Mouse (Mus musculus) brain, embryonic 14.5 days (tissue): ENCODE measurements around the gene Gm3371. TPM values are rescaled to one million over a fixed set of nuclear protein-coding genes. Genes with fewer than 3 reads are reported as not detected.
"Not testable (repeated sequence)": the region's sequence is repeated elsewhere in the genome, so short reads cannot be mapped to it uniquely, and the experiment has no call there.

ENCODE experiments used
- DNase-seq: peaks from one replicate; pipeline ENCODE4 v3.0.0-alpha.2; 2011; ENCODE audit warnings: low read depth
- polyA plus RNA-seq: library from polyadenylated mRNA; depleted of rRNA; stranded (reverse); fragments of >200 nt; gene quantifications from 2 replicates; pipeline ENCODE4 v1.2.3, GENCODE M21; 2012; rRNA removed

Gm3371 gene
- polyA plus RNA-seq: not detected in 2 replicates

DNA sequence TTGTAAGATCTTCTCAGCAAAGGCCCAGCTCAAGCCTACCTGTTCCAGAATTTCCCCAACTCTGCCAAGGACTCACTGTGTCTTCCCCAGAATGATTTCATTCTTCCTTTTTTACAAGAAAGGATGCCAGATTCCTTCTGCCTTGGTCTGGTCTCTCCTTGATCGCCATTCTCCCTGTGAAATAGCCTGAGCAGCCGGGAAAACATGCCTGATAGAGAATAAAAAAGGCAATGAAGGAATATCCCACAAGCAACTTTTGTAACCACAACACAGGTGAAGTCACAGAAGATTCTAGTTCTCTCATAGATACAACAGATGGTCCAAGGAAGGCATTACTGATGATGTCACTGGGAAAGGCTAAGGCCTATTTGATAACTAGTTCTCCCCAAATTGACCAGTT lies at the start of gene Gm3371:
TSS of gene Gm3371 (minus strand) at position 101 of the 400 bp plus-strand sequence.
- DNase-seq: not testable (repeated sequence)

DNA sequence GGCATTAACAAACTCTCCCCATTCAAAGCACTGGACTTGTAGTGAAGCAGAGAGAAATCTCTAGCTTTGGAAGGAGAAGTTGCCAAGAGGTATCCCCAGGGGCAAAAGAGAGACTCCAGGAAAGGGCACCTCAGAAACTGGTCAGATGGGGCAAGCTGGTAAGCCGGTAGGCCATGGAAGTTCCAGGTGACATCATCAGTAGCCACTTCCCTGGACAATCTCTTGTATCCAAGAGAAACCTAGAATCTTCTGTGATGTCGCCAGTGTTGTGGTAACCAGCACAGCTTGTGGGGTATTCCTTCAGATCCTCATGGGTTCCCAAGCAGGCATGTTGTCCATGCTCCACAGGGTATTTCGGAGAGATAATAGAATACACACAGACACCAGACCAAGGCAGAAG lies 22.8 kb upstream of the Gm3371 start, which contains the start of gene Gm8232:
TSS of gene Gm8232 (plus strand) at position 301 of the 400 bp plus-strand sequence.
- DNase-seq: not testable (repeated sequence)

DNA sequence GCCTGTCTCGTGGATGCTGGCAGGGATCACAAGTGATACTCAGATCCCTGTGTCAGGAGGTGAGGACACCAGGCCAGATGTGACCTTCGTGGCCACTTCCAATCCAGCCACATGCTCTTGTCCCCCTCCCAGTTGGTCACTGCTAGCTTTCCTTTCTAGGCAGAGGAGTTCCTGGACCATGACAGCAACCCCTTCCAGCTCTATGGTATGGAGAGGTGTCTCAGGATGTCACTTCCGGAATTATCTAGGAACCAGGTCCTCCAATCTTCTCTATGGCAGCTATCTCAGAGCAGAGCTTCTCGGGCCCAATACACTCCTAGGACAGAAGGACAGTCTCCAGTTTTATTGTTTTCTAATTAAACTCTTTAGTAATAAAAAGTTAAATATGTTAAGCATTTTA lies 26.3 kb downstream of the Gm3371 start:
- DNase-seq: not testable (repeated sequence)

GRCm38 (mm10) chr14:44365057-44365456 lies 45.4 kb downstream of the Gm3371 start, which contains the start of gene Gm8229:
Gene Gm8229 (plus strand): TSS chr14:44365357.
- not testable (repeated sequence) for DNase-seq

DNA sequence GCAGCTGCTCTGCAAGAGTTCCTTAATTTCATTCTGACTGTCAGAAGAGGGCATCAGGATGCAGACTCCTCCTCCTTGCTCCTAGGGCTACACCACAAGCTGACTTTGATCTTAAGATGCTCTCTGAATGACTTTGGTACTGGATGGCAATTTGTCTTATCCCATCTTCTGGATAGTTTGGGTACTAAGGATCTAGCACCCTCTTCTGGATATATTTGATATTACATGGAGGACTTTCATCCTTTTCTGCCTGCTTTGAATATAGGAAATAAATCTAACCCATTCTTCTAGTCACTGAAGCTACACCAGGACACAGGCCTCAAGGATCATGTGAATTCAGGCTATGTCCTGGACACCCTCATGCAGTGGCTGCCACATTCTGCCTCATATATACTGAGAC lies 48.2 kb downstream of the Gm3371 start:
- peak; percentile 6 for DNase-seq

- DNase-seq: peak; percentile 1
Observed at GRCm38 (mm10) chr14:44361416-44361815, 49.1 kb downstream of the Gm3371 start.

Other genes starting within 250 kb of the Gm3371 start
- gene Gm8212, start 213.0 kb downstream of the Gm3371 start, polyA plus RNA-seq: not detected in 2 replicates
- gene 4930503E14Rik, start 197.4 kb downstream of the Gm3371 start, polyA plus RNA-seq: not detected in 2 replicates
- not detected in 2 replicates for gene Gm8220, start 125.1 kb downstream of the Gm3371 start, polyA plus RNA-seq
- gene Gm5930, start 72.1 kb downstream of the Gm3371 start, polyA plus RNA-seq: not detected in 2 replicates
- 0.05 TPM in 1 of 2 replicates, not detected in the other for gene Gm8229, start 45.3 kb downstream of the Gm3371 start, polyA plus RNA-seq
- gene Gm8232, start 22.9 kb upstream of the Gm3371 start, polyA plus RNA-seq: not detected in 2 replicates
- gene BC061237, start 81.8 kb upstream of the Gm3371 start, polyA plus RNA-seq: not detected in 2 replicates
- gene Gm17093, start 107.6 kb upstream of the Gm3371 start, polyA plus RNA-seq: not detected in 2 replicates
- gene Gm8247, start 172.5 kb upstream of the Gm3371 start, polyA plus RNA-seq: not detected in 2 replicates
- not detected in 2 replicates for gene Gm5624, start 217.2 kb upstream of the Gm3371 start, polyA plus RNA-seq